Mouse (Mus musculus) forebrain, embryonic 16.5 days (tissue): Measurements from ENCODE around the gene Otoa. TPM values are rescaled to one million over a fixed set of nuclear protein-coding genes. Genes with fewer than 3 reads are reported as not detected.
A peak's percentile ranks its signal among the peaks of the same experiment; 100 is the strongest.

ENCODE experiments used
- ATAC-seq: fragments of 200-750 bp; cut with Nextera tagmentation; 2 replicates; pipeline ENCODE4 v1.8.0; 2017; ENCODE audit warnings: mild to moderate bottlenecking, moderate library complexity
- H3K27ac ChIP-seq: fragments of 300-500 bp; sonication (generic); 2 replicates; pipeline ENCODE4 v1.5.1; 2014; ENCODE audit warnings: low read length, control low read depth
- H3K27me3 ChIP-seq: fragments of 300-500 bp; sonication (generic); replicated peaks from 2 replicates; pipeline ENCODE4 v1.6.1; 2014; ENCODE audit warnings: low read length; ENCODE audit not compliant: control insufficient read depth, insufficient read depth
- H3K36me3 ChIP-seq: fragments of 300-500 bp; sonication (generic); 2 replicates; pipeline ENCODE4 v1.6.1; 2014; ENCODE audit not compliant: control insufficient read depth, insufficient read depth
- H3K4me1 ChIP-seq: fragments of 300-500 bp; sonication (generic); replicated peaks from 2 replicates; pipeline ENCODE4 v1.6.1; 2014; ENCODE audit warnings: low read length; ENCODE audit not compliant: control insufficient read depth, insufficient read depth
- H3K4me2 ChIP-seq: fragments of 300-500 bp; sonication (generic); 2 replicates; pipeline ENCODE4 v1.6.1; 2014; ENCODE audit warnings: mild to moderate bottlenecking, low read length, control low read depth
- H3K4me3 ChIP-seq: fragments of 300-500 bp; sonication (generic); replicated peaks from 2 replicates; pipeline ENCODE4 v1.5.1; 2014; ENCODE audit warnings: mild to moderate bottlenecking, low read length, control low read depth
- H3K9ac ChIP-seq: fragments of 300-500 bp; sonication (generic); replicated peaks from 2 replicates; pipeline ENCODE4 v1.6.1; 2014; ENCODE audit warnings: low read depth, low read length, control low read depth
- H3K9me3 ChIP-seq: fragments of 300-500 bp; sonication (generic); 2 replicates; pipeline ENCODE4 v1.6.1; 2016; ENCODE audit warnings: low read length; ENCODE audit not compliant: control insufficient read depth
- WGBS: fragments of 180-500 bp; shearing (Covaris S2); extraction: QIAGEN DNeasy Blood & Tissue Kit; methylation state at CpG from one replicate; pipeline ENCODE4 v1.1.7; 2014; 5-methylcytosine and 5-hydroxymethylcytosine counted together
- polyA plus RNA-seq: library from polyadenylated mRNA; unstranded; fragments of >200 nt; fragmentation: Nextera tagmentation; extraction: Ambion mirVana; gene quantifications from 2 replicates; pipeline ENCODE4 v1.2.1, GENCODE M21; 2015

Otoa gene
- polyA plus RNA-seq, 1 experiment from 2014 or later, result not detected

DNA sequence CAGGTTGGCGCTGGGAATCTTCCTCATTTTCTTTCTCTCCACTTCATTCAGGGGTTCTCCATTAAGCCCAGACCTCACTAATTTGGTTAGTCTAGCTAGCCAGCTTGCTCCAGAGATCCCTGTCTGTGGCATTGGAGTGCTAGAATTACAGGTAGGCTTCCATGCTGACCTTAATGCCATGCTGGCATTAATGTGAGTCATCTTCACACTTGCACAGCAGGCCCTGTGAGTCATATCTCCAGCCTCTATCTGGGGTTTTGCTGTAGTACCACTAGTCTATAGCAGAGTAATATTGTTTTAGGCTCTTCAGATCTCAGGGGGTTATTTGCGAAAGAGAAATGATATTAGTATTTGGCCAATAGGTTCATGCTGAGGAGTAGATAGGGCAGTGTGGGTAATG is 70.7 kb downstream of the Otoa start:
- ATAC-seq, result no peak
- Histone ChIP-seq H3K27me3 (no peaks in the 10 kb centered on the region), H3K9ac (no peak overlapping the region), H3K4me1 (no peaks in the 10 kb centered on the region), H3K36me3 (no peaks in the 10 kb centered on the region), H3K4me2 (no peak overlapping the region), H3K27ac (no peak overlapping the region), H3K4me3 (no peak overlapping the region), H3K9me3 (no peaks in the 10 kb centered on the region)
- 97% methylated on average over 2 of the region's 2 CpGs for WGBS

DNA sequence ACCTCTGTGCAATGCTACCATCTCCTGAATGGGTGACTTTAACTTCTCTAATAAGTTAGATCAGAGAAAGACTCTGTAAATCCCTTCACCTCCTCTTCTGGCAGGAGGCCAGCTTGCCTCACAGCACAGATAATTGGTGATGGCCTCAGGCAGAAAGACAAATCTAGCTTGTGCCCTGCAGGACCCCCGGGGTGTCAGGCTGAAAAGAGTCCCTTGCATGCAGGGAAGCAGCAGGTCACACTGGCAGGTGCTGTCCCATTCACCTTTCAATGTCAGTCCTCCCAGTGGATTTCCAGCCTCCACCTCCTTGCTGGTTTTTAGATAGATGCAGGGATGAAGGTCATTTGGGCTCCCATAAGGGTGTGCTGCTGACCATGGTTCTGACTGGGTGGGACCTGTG is 84.2 kb downstream of the Otoa start:
- H3K27ac ChIP-seq, result no peak overlapping the region
- 0 out of 2 replicates have a peak, but pooled peaks cover 5% of the 10 kb centered on the region for H3K27me3 ChIP-seq
- no peaks in the 10 kb centered on the region for H3K36me3 ChIP-seq
- no peaks in the 10 kb centered on the region for H3K4me1 ChIP-seq
- H3K4me2 ChIP-seq, result no peak overlapping the region
- no peak overlapping the region for H3K4me3 ChIP-seq
- no peak overlapping the region for H3K9ac ChIP-seq
- WGBS, result 50% methylated on average over 1 of the region's 1 CpGs
- ATAC-seq, result no peak
- H3K9me3 ChIP-seq, result no peaks in the 10 kb centered on the region

DNA sequence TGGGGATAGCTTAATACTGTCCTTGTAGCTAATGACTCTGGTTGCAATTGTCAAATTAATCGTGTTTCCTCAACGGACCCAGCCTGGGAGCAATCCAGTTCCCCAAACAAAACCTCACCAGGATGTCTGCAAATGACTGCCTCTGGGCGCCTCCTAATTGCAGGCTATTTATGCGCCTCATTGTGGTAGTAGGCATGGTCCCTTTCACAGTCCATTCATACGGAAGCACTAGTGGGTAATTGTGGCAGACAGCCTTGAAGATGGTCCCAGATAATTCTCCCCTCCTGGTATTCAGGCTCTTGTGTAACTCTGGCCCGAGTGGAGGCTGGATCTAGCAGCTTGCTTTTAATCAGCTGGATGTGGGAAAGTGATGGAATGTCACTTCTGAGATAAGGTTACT is 90.4 kb downstream of the Otoa start:
- H3K36me3 ChIP-seq, result no peaks in the 10 kb centered on the region
- H3K27ac ChIP-seq, result no peak overlapping the region
- H3K9me3 ChIP-seq, result no peaks in the 10 kb centered on the region
- peaks cover 7% of the 10 kb centered on the region for H3K4me1 ChIP-seq
- peaks cover 3% of the 10 kb centered on the region; the same call in 1 of the 2 replicates for H3K27me3 ChIP-seq
- H3K4me3 ChIP-seq, result no peak overlapping the region
- ATAC-seq, result peak; percentile 71
- no peak overlapping the region for H3K4me2 ChIP-seq
- H3K9ac ChIP-seq, result no peak overlapping the region
- WGBS, result 1% methylated on average over 6 of the region's 6 CpGs

DNA sequence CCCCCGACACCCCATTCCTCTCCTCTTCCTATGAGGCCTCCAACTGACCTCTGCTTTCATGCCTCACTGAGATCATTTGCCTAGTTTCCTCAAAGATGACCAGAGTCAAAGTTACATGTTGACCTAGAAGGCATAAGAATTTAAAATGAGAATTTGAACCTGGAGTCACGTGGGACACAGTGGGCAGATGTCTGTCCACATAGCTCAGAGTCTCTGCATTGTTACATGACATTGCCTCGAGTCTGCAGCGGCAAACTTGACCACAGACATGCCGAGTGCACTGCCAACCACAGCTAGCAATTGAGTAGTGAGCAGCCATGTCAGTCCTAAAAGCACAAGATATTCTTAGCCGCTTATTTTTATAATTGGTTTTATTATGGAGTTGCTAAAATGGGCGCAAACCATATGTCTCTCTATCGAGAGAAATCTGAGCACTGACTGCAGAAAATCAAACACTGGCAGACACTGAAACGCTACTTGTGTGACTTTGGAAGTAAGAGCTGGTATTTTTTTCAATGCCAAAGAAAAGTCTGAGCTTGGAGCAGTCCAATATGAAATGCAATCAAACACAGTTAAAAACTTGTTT is 105.8 kb downstream of the Otoa start:
- Histone ChIP-seq H3K27me3 (no peaks in the 10 kb centered on the region; the same call in 1 of the 2 replicates), H3K9ac (no peak overlapping the region), H3K36me3 (no peaks in the 10 kb centered on the region), H3K4me3 (no peak overlapping the region), H3K4me1 (0 out of 2 replicates have a peak, but pooled peaks cover 3% of the 10 kb centered on the region), H3K4me2 (no peak overlapping the region), H3K9me3 (no peaks in the 10 kb centered on the region), H3K27ac (no peak overlapping the region)
- no peak for ATAC-seq
- WGBS, result 74% methylated on average over 9 of the region's 9 CpGs

DNA sequence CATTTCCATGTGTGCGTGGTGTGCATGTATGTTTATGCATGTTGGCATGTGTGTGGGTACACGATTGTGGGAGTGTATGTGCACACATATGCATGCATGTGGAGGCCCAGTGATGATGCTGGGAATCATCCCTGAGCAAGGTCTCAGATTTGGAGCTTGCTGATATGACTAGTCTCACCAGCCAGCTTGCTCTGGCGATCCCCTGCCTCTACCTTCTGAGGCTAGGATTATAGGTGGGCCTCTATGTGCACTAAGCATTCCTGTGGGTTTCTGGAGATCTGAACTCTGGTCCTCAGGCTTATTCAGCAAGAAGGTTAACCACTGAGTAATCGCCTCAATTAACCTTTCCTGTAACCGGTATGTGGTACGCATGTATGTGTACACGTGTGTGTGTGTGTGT is 107.5 kb downstream of the Otoa start:
- H3K4me2 ChIP-seq, result no peak overlapping the region

DNA sequence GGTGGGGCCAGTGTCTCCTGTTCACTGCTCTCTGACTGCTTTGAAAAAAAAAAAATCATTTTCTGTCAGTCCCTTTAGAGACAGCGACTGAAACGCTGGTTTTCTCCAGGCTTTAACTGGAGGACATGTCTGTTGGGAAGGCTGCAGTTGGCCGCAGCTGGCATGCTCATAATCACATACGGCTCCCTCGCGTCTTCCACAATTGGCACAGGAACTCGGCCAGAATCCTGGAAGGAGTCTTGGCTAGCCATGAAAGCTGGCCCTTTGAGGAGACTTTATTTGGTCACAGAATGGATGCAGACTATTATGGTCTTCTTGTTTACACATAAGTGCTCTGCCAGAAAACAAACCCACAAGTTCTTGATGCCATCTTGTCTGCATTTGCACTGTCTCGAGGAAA is 117.5 kb downstream of the Otoa start:
- H3K4me3 ChIP-seq, result no peak overlapping the region
- ATAC-seq, result peak; percentile 54
- no peaks in the 10 kb centered on the region for H3K9me3 ChIP-seq
- no peak overlapping the region for H3K9ac ChIP-seq
- H3K36me3 ChIP-seq, result no peaks in the 10 kb centered on the region
- no peaks in the 10 kb centered on the region; the same call in 1 of the 2 replicates for H3K27me3 ChIP-seq
- no peak overlapping the region for H3K4me2 ChIP-seq
- peaks cover 10% of the 10 kb centered on the region for H3K4me1 ChIP-seq
- H3K27ac ChIP-seq, result no peak overlapping the region
- 34% methylated on average over 8 of the region's 8 CpGs for WGBS

More for the DNA sequence above, 107.5 kb downstream of the Otoa start:
- no peak for ATAC-seq
- no peaks in the 10 kb centered on the region for H3K36me3 ChIP-seq
- no peak overlapping the region for H3K27ac ChIP-seq
- 88% methylated on average over 7 of the region's 7 CpGs for WGBS
- no peak overlapping the region for H3K9ac ChIP-seq
- H3K4me3 ChIP-seq, result no peak overlapping the region
- 0 out of 2 replicates have a peak, but pooled peaks cover 3% of the 10 kb centered on the region for H3K4me1 ChIP-seq
- H3K9me3 ChIP-seq, result no peaks in the 10 kb centered on the region
- H3K27me3 ChIP-seq, result no peaks in the 10 kb centered on the region; the same call in 1 of the 2 replicates

DNA sequence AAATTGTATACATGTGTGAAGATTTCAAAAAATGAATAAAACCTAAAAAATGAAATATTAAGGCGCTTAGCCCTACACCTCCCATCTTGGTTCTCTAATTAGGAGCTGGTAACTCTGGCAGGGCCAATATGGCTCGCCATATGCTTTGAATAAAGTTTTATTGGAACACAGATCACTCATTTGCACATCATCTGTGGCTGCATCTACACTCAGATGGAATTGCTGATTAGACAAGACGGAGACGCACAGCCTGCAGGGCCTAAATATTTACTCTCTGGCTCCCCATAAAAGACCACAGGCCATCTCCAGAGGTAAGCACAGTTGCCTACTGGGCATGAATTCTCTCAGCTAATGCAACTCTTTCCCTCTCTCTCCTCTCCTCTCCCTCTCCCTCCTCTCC is 130.4 kb downstream of the Otoa start:
- Histone ChIP-seq H3K27ac (no peak overlapping the region; the same call in 1 of the 2 replicates), H3K27me3 (no peaks in the 10 kb centered on the region), H3K9me3 (no peaks in the 10 kb centered on the region), H3K9ac (no peak overlapping the region), H3K4me1 (peaks cover 18% of the 10 kb centered on the region), H3K4me2 (no peak overlapping the region), H3K4me3 (no peak overlapping the region), H3K36me3 (no peaks in the 10 kb centered on the region)
- 60% methylated on average over 4 of the region's 4 CpGs for WGBS
- ATAC-seq, result peak; percentile 64

Other genes with a start within 250 kb of the Otoa start
- 38.9 and 40.3 TPM in 2 replicates for gene Eef2k, start 238.8 kb upstream of the Otoa start, polyA plus RNA-seq
- gene Polr3e, start 163.9 kb upstream of the Otoa start, polyA plus RNA-seq, result 32.6 and 34.5 TPM in 2 replicates
- 8.8 and 9.0 TPM in 2 replicates for gene Cdr2, start 99.3 kb upstream of the Otoa start, polyA plus RNA-seq
- gene Mfsd13b, start 99.1 kb upstream of the Otoa start, polyA plus RNA-seq, result 0.17 TPM in 1 of 2 replicates, not detected in the other
- gene Mettl9, start 47.2 kb upstream of the Otoa start, polyA plus RNA-seq, result 207 and 229 TPM in 2 replicates
- gene Igsf6, start 7.1 kb upstream of the Otoa start, polyA plus RNA-seq, result 0.77 and 1.0 TPM in 2 replicates